Mouse (Mus musculus): ENCODE measurements around the gene Disp3.

Disp3 gene

DNA sequence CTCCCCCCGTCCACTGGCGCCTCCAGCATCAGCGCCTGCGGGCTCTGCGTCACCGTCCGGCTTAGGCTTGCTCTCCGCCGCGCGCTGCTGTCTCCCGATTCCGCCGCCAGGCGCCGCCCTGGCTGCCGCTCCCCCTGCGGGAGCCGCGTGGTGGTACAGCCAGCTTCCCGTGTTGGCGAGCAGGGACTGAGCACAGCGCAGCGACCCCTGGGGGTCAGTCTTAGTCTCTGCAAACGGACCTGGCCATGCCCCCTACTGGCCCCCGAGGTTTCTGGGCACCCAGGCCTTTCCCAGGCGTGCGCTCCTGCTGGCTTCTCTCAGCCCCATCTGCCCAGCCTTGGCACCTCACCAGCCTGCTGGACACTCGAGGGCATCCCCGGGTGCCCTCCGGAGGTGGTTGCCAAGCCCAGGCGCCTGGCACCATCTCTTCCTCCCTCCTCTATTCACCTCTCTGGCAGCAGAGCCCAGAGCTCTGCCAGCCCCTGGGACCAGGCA is 337 bp upstream of the Disp3 start:
- DNase-seq (ENCODE audit: low read depth, low spot score): peak; percentile 96

DNA sequence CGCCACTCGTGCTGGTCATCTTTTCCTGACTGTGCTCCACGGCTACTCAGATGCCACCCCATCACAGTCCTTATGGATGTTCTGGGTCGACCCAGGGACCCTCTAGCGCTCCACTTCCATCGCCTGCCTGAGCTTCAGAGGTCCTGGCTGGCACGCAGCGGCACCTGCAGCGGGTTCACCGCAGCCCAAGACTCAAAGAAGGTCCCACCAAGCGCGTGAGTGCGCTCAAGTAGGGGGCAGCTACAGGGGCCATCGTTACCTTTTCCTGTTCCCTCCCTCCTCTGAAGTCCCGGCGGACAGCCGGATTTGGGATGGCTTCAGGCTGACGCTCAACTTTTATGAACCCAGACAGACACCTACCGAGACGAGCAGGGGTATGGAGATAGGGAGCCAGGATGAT is 724 bp downstream of the Disp3 start:
- no peak for DNase-seq (ENCODE audit: low read depth, low spot score)

DNA sequence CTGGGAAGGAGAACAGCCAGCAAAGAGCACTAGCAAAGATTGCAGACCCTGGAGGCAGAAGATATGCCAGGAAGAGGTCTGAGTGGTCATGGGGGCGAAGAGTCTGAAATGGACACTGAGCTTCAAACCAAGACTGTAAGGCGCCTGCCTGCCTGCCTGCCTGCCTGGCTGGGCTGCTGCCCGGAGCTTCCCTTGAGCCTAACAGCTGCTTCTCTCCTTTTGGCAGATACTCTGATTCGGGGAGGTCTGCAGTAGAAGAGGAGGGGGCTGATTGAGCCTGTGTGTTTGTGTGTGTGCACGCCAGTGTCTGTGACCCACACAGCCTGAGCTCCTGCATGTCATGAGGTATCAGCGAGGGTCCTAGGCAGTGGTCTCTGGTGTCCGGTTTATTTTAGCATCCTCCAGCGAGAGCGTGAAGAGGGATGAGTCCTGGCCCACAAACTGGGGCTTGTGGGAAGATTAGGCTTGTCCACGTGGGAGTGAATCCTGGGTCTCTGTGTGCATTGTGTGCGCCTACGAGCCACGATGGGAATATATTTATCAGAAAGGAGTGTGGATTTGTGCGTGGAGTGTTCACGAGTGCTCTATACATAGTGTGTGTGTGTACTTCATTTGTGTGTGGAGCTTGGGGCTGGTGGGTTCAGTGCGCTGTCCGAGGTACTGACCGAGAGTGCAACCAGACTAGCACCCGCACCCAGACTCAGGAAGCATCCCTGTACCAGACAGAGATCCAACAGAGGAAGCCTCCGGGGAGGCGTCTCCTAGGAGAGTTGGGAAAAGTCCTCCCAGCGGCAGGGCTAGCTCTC is 1.3 kb downstream of the Disp3 start:
- peak; percentile 82 for DNase-seq (ENCODE audit: low read depth, low spot score)

DNA sequence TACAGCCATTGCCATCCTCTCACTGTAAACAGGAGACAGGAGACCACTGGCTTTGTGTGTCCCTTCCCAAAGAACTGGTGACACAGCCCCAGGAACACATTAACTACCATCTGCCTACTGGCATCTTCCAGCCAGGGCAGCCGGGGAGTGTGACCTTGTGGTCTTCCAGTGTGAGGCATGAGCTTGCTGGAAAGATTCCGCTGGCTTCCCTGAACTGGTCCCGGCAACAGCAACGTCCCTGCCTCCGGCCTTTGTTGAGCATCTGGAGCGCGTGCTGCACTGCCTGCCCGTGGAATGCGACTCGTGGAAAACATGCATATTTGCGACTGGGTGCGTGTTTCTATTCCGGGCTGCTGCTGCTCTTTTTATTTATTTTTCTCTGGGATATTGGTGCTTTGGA is 3.5 kb downstream of the Disp3 start:
- no peak for DNase-seq (ENCODE audit: low read depth, low spot score)

DNA sequence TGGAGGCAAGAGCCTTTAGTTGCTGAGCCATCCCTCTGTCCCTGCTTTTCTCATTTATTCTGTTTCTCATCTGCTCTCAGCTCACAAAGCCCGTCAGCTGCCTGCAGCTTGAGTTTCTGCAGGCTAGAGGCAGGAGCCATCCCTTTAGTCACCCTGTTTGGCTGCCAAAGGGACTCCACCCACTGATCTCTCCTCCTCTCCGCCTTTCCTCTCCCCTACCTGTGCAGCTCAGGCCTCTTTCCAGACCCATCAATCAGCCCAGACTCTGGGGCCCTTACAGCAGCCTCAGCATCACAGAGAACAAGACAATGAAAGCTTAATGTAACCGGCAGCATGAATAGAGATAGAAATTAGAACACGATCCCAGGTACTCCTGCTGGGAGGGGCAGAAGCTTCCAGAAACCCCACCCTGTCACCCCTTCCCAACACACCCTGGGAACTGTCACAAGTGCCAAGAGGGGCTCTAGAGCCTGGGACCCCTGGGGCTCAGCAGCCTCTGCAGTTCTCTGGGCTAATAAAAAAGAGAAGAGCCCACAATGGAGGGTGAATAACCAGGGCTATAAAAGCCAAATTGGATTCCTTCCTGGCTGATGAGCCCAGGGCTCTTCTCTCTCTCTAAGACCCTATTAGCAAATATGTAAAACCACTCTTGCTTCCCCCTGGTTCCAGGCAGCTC is 10.8 kb downstream of the Disp3 start:
- DNase-seq (ENCODE audit: low read depth, low spot score): no peak

DNA sequence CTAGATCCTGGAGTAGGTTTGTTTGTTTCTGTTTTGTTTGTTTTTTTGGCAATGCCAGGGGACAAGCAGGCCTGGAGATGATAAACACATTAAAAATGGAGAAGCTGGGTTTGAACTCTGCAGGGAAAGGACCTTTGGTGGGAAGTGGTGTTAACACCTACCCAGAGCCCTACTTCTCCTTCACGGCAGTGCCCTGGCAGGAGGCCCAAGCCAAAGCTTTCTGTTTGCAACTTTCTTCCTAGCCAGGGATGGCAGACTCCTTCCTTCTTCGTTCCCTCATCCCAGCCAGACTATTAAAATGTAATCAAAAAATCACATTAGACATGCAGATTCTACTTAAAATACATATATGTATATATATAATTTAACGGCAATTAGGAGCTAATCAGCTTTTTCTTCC is 13.1 kb downstream of the Disp3 start:
- no peak for DNase-seq (ENCODE audit: low read depth, low spot score)

DNA sequence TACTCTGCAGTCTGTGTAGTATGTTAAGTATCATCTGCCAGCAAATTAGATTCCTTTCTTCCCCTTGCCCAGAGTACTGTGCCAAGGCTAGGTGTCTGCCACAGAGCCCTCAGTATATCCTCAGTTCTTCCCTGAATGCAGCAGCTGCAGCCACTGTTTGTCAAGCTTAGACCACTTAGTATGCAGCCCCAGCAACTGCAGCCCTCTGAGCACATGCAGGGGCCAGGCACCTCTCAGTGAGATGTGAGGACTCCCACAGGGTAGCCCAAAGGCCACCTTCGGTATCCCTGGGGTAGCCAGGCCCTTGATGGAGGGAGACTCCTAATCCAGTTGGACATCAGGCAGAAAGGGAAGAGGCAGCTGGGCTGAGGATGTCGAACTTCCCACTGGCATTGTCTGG is 14.5 kb downstream of the Disp3 start:
- no peak for DNase-seq (ENCODE audit: low read depth, low spot score)

DNA sequence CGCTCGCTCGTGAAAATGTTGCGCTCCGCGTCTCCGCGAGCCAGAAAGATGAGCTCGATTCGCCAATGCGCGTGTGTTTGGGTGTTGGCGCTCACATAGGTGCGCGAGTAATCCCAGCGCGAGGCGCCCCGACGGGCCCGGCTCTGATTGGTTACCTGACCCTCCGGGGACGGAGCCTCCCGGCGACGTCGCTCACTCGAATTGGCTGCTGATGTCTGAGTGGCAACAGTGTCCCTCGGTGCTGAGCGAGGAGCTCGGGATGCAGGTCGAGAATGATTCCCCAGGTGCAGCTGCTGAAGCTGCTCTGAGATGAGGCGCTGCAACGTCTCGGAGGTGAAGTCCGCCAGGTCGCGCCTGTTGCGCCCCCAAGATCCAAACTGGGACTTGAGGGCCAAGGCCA is 16.1 kb downstream of the Disp3 start:
- peak; percentile 91 for DNase-seq (ENCODE audit: low read depth, low spot score)

DNA sequence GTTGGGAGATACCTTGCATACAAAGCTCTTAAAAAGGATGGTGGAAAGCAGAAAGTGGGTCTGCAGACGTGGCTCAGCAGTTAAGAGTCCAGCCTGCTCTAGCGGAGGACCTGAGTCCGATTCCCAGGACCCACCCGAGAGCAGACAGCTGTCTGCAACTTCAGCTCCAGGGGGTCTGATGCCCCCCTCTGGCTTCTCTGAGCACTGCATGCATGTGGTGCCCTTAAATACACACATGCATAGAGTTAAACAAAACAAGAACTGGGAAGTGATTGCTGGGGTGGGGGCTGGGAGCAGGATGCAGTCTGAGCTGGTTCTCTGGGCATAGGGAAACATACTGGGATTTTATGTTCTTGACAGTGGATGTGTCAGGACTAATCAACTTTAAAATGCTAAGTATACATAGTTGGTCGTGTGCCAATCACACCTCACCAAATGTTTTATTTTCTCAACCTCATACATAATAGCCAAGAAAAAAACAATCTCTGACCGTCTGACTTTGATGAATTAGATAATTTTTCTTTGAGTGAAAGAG is 20.7 kb downstream of the Disp3 start:
- DNase-seq (ENCODE audit: low read depth, low spot score): peak; percentile 60

DNA sequence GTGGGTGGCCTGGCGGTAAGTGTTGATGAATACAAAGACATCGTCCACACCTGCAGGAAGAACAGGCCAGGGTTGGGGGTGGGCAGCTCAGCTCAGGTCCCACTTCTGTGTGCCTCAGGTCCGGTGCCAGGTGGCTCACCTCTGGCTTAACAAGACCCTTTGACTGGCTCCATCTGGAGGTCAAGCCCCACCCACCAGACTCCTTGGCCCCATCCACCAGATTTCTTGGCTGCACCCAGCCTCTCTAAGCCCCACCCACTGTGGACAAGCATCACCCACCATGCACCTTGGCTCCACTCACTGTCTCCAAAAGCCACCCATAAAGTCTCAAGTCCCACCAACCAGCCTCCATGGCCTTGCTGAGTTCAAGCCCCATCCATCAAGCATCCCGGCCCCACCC is 27.8 kb downstream of the Disp3 start:
- peak; percentile 57 for DNase-seq (ENCODE audit: low read depth, low spot score)

DNA sequence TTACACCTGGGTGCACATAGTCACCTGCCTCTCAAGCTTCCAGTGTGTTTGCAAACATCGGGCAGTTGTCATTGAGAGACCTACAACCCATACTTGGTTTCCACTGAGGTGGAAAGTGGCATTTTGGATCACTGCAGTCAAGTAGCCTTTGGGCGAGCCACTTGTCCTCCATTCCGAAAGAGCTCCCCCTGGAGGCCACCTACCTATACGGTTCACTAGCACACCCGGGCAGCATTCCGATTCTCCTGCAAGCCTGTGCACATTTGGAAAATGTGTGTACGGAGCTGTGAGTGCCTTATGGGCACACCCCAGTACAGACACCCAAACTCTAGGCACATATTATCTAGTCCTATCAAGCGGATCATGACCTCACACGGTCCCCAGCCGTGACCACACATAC is 38.4 kb downstream of the Disp3 start:
- peak; percentile 62 for DNase-seq (ENCODE audit: low read depth, low spot score)

DNA sequence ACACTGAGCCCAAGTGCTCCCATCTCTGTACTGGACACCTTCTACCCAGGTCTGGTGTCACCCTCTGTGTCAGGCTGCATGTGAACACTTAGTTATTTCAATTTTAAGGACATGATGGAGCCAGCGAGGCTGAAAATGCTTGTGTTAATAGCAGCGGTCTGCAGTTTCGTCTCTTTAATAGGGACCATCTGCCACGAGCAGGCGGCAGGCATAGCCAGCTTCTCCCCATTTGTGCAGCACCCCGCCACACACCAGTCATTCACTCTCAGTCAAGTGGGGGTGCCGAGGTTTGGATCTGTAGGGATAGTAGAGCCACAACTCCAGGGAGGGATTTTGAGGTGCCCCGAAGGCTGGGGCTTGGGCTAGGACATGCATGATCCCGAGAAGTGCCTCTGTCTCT is 47.4 kb downstream of the Disp3 start:
- no peak for DNase-seq (ENCODE audit: low read depth, low spot score)

DNA sequence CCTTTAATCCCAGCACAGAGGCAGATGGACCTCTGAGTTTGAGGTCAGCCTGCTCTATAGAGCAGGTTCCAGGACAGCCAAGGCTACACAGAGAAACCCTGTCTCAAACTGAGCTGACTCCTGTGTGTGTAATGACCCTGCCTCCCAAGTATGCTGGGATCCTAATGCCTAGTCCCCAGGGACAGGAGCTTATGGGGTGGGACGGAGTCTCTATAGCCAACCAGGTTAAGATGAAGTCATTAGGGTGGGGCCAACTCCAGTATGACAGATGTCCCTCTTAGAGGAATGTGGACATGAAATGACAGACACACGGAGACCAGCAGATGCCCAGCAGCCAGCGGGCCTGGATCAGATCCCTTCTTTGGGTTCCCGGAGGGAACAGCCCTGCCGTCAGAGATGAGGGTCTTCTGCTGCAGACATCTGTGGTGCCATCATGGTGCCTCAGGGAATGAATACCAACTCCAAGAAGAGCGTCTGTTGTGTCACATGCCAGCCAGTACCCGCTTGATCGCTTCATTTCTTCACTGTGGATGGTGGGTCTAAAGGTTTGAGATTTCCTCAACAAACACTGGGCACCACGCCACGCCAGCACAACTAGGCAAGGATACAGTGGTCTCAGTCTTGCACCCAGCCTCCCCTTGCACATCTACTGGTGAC is 48.2 kb downstream of the Disp3 start:
- no peak for DNase-seq (ENCODE audit: low read depth, low spot score)

DNA sequence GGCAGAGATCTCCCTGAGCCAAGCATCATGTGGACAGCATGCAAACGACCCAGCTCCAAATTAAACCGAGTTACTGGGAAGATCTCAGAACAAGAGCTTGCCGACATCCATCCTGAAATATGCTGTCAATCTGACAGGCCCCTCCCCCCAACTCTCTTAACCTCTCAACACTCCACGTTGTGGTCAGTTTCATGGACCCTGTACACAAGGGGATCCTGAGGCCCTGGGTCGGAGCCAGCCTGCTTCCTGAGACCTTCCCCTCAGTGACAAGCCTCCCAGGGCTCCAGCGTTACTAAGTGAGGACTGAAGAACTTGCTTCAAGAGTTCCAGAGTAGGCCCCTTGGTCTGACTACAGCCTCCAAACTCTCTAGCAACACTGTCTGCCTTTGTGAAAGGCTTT is 48.8 kb downstream of the Disp3 start:
- DNase-seq (ENCODE audit: low read depth, low spot score): no peak

DNA sequence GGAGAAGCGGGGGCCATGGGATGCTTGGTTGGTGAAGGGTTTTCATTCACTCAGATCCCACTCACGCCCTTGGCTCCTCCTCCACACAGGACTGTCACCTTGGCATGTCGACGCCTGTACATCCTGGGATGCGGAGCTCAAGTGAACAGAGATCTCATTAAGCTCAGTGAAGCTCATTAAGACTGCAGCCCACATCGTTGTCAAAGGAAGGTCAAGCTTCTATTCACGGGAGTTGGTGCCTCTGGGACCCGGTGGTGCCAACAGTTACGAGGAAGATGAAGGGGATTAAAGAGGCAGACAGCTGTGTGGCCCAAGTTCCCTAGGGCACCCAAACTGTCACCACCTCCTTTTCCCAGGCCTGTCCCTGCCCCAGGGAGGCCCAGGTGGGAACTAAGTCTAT is 49.5 kb downstream of the Disp3 start:
- DNase-seq (ENCODE audit: low read depth, low spot score): no peak

DNA sequence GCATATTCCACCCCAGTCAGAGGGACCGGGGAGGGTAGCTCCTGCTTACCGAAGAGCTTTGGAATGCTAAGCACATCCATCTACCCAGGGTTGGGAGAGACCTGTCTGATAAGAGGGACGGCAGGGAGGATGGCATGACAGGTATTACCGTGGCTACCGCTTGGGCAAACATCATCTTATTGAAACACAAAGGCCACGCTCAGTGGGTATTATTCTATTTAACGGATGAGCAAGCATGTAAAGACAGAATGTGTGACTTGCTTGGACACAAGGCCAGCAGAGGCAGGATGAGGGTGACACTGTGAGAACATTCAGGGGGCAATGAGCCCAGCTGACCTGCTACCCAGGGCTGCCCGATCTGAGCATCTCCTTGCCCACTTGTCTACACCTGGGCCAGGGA is 51.1 kb downstream of the Disp3 start:
- DNase-seq (ENCODE audit: low read depth, low spot score): no peak

DNA sequence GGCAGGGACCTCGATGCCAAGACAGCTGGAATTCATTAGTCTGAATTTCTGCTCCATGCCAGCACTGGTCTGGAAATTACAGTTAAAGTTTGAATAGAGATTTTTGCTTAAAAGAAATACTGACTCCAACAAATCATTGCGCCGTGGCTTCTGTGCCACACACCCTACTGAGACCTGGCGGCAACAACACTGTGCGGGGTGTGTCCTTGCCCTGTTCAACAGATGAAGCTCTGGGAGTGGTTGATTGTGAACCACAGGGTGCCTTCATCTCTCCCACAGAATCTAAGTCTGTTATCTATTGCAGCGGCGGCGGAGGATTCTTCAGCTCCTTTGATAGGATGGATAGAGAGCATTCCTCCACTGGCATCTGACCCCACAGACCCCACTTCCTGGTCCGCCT is 54.7 kb downstream of the Disp3 start:
- no peak for DNase-seq (ENCODE audit: low read depth, low spot score)

DNA sequence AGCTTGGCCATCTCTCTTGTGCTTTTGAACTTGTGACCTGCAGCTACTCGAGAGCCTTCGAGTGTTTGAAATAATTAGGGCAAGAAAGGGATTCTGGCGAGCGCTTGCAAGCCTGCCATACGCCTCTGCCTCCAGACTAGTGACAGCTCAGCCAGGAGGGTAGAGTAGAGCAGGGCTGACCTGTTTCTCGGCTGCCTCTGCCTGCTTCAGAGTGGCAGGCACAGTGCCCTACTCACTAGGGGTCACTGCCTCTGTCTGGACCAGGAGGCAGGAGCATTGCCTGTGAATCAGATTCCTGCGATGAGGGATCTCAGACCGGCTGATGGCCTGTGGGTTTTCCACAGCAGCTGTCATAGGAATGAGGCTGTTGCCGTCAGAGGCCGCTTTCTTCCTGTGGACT is 55.1 kb downstream of the Disp3 start:
- no peak for DNase-seq (ENCODE audit: low read depth, low spot score)

DNA sequence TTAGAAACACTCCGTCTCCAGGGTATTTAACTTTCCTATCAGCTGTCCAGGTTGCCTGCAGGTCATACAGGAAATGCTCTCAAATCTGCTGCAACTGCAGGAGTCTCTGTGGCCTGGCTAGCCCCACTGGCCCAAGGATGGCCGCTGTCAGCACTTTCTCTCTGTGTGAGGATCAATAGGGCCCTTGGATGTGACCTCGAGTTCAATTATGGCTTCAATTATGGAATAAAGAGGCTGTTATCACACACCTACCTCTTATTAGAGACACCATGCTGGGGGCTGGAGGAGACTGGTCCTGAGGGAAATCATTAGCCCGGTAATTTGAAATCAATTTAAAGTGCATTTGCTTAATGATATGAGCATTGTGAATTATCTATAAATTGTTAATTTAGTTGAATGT is 55.6 kb downstream of the Disp3 start:
- no peak for DNase-seq (ENCODE audit: low read depth, low spot score)

DNA sequence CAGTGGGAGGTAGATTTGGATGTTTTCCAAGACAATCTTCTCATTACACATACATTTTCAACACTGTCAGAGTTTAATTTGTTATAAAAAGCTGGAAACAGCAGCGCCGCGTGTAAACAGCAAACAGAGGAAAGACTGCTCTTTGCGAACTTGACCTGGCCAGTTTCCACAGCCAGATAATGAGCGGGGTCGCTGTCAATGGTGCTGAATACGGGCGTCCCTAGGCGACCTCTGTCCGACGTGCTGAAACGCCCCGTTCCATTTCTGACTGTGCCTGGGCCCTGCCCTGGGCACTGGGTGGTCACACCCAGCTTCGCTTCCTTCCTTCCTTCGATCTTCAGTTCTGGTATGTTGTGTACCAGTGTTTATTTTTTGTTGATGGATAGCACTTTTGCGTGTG is 58.1 kb downstream of the Disp3 start:
- DNase-seq (ENCODE audit: low read depth, low spot score): peak; percentile 77

DNA sequence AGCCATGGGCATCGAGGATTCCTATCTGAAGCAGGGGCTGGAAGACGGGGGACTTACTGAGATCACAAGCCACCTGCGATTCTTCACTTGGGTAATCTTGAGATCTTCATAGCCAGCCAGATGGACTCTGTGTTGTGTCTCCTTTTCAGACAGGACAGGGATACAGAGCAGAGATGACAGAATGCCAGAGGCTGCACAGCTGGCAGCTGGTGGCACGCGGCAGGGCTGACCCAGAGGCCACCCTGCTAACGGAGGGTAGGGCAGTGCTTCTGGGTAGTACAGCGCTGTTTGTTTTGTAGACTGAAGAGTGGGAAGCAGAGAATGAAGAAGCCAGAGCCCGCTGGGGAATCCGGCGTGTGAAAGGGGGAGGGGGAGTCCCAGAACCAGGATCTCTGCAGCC is 64.8 kb downstream of the Disp3 start:
- DNase-seq (ENCODE audit: low read depth, low spot score): no peak

DNA sequence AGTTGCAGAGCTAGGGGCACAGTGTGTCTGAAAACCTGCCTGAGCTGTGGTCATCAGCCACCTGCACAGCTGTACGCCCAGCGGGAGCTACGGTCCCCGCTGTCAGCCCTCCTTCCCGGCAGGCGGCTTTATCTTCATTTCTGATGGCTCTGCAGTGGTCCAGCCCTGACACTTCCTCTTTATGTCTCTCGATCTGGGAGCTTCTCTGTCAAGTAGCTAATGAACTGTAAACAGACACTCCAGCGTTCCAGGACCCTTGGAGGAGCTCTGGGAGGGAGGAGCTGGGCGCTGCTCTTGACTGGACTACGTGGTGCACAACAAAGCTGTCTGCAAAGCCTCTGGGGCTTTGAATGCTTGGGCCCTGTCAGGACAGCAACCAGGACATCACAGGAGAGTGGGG is 67.1 kb downstream of the Disp3 start:
- no peak for DNase-seq (ENCODE audit: low read depth, low spot score)

DNA sequence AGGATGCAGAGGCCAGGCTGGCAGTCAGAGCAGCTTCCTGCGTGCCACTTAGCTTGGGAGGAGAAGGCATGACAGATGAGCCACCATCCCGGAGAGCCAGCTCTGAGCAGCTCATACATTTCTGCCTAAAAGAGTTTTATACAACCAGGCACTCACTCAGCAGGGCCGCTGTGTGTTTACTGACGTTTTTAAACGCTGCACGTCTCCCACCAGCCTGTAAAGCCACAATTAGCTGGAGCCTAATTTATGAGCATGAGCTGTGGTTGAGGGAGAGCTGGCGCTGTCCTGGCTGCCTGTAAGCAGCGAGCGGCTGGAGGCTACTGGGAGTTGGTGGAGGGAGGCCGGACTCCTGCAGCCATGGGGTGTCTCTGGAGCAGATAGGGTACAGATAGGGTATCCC is 69.5 kb downstream of the Disp3 start:
- no peak for DNase-seq (ENCODE audit: low read depth, low spot score)

Data from ZHBTc4 (cell line).